Mouse (Mus musculus) hindbrain, embryonic 13.5 days (tissue): ENCODE measurements around the gene Ednra. TPM values are rescaled to one million over a fixed set of nuclear protein-coding genes. Genes with fewer than 3 reads are reported as not detected.

ENCODE experiments used
- ATAC-seq: fragments of 200-750 bp; cut with Nextera tagmentation; 2 replicates; pipeline ENCODE4 v1.8.0; 2017; ENCODE audit warnings: moderate TSS enrichment; ENCODE audit not compliant: low FRiP score
- H3K27ac ChIP-seq: fragments of 300-500 bp; sonication (generic); 2 replicates; pipeline ENCODE4 v1.5.1; 2015; ENCODE audit warnings: inconsistent platforms, mild to moderate bottlenecking, moderate library complexity
- H3K27me3 ChIP-seq: fragments of 300-500 bp; sonication (generic); 2 replicates; pipeline ENCODE4 v1.6.1; 2015; ENCODE audit warnings: mild to moderate bottlenecking, inconsistent platforms
- H3K36me3 ChIP-seq: fragments of 300-500 bp; sonication (generic); 2 replicates; pipeline ENCODE4 v1.6.1; 2015; ENCODE audit warnings: mild to moderate bottlenecking, inconsistent platforms
- H3K4me1 ChIP-seq: fragments of 300-500 bp; sonication (generic); replicated peaks from 2 replicates; pipeline ENCODE4 v1.6.1; 2015; ENCODE audit warnings: inconsistent platforms
- H3K4me2 ChIP-seq: fragments of 300-500 bp; sonication (generic); 2 replicates; pipeline ENCODE4 v1.6.1; 2015; ENCODE audit warnings: inconsistent platforms, mild to moderate bottlenecking, moderate library complexity
- H3K4me3 ChIP-seq: fragments of 300-500 bp; sonication (generic); 2 replicates; pipeline ENCODE4 v1.5.1; 2015; ENCODE audit warnings: mild to moderate bottlenecking, inconsistent platforms
- H3K9ac ChIP-seq: fragments of 300-500 bp; sonication (generic); 2 replicates; pipeline ENCODE4 v1.6.1; 2015; ENCODE audit warnings: mild to moderate bottlenecking, inconsistent platforms
- H3K9me3 ChIP-seq: fragments of 300-500 bp; sonication (generic); 2 replicates; pipeline ENCODE4 v1.6.1; 2016; ENCODE audit warnings: inconsistent platforms
- WGBS: fragments of 180-500 bp; shearing (Covaris S2); methylation state at CpG from one replicate; pipeline ENCODE4 v1.1.7; 2015; 5-methylcytosine and 5-hydroxymethylcytosine counted together
- polyA plus RNA-seq: library from polyadenylated mRNA; unstranded; fragments of >200 nt; fragmentation: Nextera tagmentation; extraction: Ambion mirVana; gene quantifications from 2 replicates; pipeline ENCODE4 v1.2.1, GENCODE M21; 2015

Ednra gene
- polyA plus RNA-seq, result 7.2 and 8.1 TPM in 2 replicates

- peak within 1 kb of the TSS; percentile 67 for H3K27ac ChIP-seq
- peak; percentile 85 for ATAC-seq
- H3K27me3 ChIP-seq, result 0 out of 2 replicates have a peak, but pooled peaks cover 10% of the 10 kb centered on the region
- no peaks in the 10 kb centered on the region for H3K36me3 ChIP-seq
- H3K9ac ChIP-seq, result peak within 1 kb of the TSS; percentile 74
- H3K4me1 ChIP-seq, result peaks cover 14% of the 10 kb centered on the region
- H3K9me3 ChIP-seq, result no peaks in the 10 kb centered on the region
- peak within 1 kb of the TSS; percentile 50 for H3K4me3 ChIP-seq
- 2% methylated on average over 27 of the region's 27 CpGs for WGBS
- peak within 1 kb of the TSS; percentile 92 for H3K4me2 ChIP-seq
Measured at GRCm38 (mm10) chr8:77724046-77724930, at the start of gene Ednra. TSS of gene Ednra (minus strand) at chr8:77724464.

- Histone ChIP-seq H3K27me3 (no peaks in the 10 kb centered on the region), H3K4me1 (0 out of 2 replicates have a peak, but pooled peaks cover 4% of the 10 kb centered on the region), H3K9me3 (no peaks in the 10 kb centered on the region), H3K4me3 (no peak overlapping the region), H3K9ac (no peak overlapping the region), H3K4me2 (no peak overlapping the region), H3K27ac (no peak overlapping the region), H3K36me3 (no peaks in the 10 kb centered on the region)
- no peak for ATAC-seq
- WGBS, result 85% methylated on average over 4 of the region's 4 CpGs
Measured at GRCm38 (mm10) chr8:77773831-77774230, 49.6 kb upstream of the Ednra start.

GRCm38 (mm10) chr8:77773256-77773655 is 49.0 kb upstream of the Ednra start:
- Histone ChIP-seq H3K9ac (no peak overlapping the region), H3K9me3 (no peaks in the 10 kb centered on the region), H3K36me3 (no peaks in the 10 kb centered on the region), H3K4me3 (no peak overlapping the region), H3K27me3 (no peaks in the 10 kb centered on the region), H3K4me1 (0 out of 2 replicates have a peak, but pooled peaks cover 4% of the 10 kb centered on the region), H3K27ac (no peak overlapping the region), H3K4me2 (no peak overlapping the region)
- no peak for ATAC-seq
- 78% methylated on average over 5 of the region's 5 CpGs for WGBS

- H3K9ac ChIP-seq, result no peak overlapping the region
- H3K4me3 ChIP-seq, result no peak overlapping the region
- H3K4me2 ChIP-seq, result no peak overlapping the region
- ATAC-seq, result no peak
- peak overlapping the region; percentile 18; the same call in 1 of the 2 replicates for H3K27ac ChIP-seq
- no peaks in the 10 kb centered on the region for H3K9me3 ChIP-seq
- no peaks in the 10 kb centered on the region for H3K36me3 ChIP-seq
- no peaks in the 10 kb centered on the region for H3K27me3 ChIP-seq
- 50% methylated on average over 5 of the region's 5 CpGs for WGBS
- H3K4me1 ChIP-seq, result 0 out of 2 replicates have a peak, but pooled peaks cover 4% of the 10 kb centered on the region
Measured at GRCm38 (mm10) chr8:77772210-77772886, 48.1 kb upstream of the Ednra start.

GRCm38 (mm10) chr8:77770966-77771365 is 46.7 kb upstream of the Ednra start:
- Histone ChIP-seq H3K4me2 (no peak overlapping the region), H3K36me3 (no peaks in the 10 kb centered on the region), H3K27ac (no peak overlapping the region), H3K4me1 (0 out of 2 replicates have a peak, but pooled peaks cover 4% of the 10 kb centered on the region), H3K27me3 (no peaks in the 10 kb centered on the region), H3K9ac (no peak overlapping the region), H3K4me3 (no peak overlapping the region), H3K9me3 (no peaks in the 10 kb centered on the region)
- 80% methylated on average over 3 of the region's 3 CpGs for WGBS
- ATAC-seq, result no peak

- Histone ChIP-seq H3K4me3 (no peak overlapping the region), H3K9ac (no peak overlapping the region), H3K27me3 (no peaks in the 10 kb centered on the region), H3K27ac (no peak overlapping the region), H3K4me2 (no peak overlapping the region), H3K9me3 (no peaks in the 10 kb centered on the region), H3K36me3 (no peaks in the 10 kb centered on the region), H3K4me1 (0 out of 2 replicates have a peak, but pooled peaks cover 4% of the 10 kb centered on the region)
- ATAC-seq, result no peak
- WGBS, result 95% methylated on average over 5 of the region's 5 CpGs
Measured at GRCm38 (mm10) chr8:77768916-77769315, 44.7 kb upstream of the Ednra start.

- no peak overlapping the region for H3K4me2 ChIP-seq
- H3K9me3 ChIP-seq, result no peaks in the 10 kb centered on the region
- H3K4me3 ChIP-seq, result no peak overlapping the region
- no peak overlapping the region for H3K27ac ChIP-seq
- H3K9ac ChIP-seq, result no peak overlapping the region
- no peak for ATAC-seq
- H3K27me3 ChIP-seq, result no peaks in the 10 kb centered on the region
- no peaks in the 10 kb centered on the region for H3K4me1 ChIP-seq
- no peaks in the 10 kb centered on the region for H3K36me3 ChIP-seq
- WGBS, result 74% methylated on average over 8 of the region's 8 CpGs
Measured at GRCm38 (mm10) chr8:77764253-77764652, 40.0 kb upstream of the Ednra start.

GRCm38 (mm10) chr8:77762967-77763366 is 38.7 kb upstream of the Ednra start:
- Histone ChIP-seq H3K4me1 (no peaks in the 10 kb centered on the region), H3K36me3 (no peaks in the 10 kb centered on the region), H3K27me3 (no peaks in the 10 kb centered on the region), H3K4me2 (no peak overlapping the region), H3K9me3 (no peaks in the 10 kb centered on the region), H3K27ac (no peak overlapping the region), H3K4me3 (no peak overlapping the region), H3K9ac (no peak overlapping the region)
- 86% methylated on average over 3 of the region's 3 CpGs for WGBS
- no peak for ATAC-seq

- no peaks in the 10 kb centered on the region for H3K9me3 ChIP-seq
- no peak overlapping the region for H3K4me2 ChIP-seq
- no peaks in the 10 kb centered on the region for H3K27me3 ChIP-seq
- H3K4me3 ChIP-seq, result no peak overlapping the region
- H3K27ac ChIP-seq, result no peak overlapping the region
- WGBS, result 73% methylated on average over 4 of the region's 4 CpGs
- H3K36me3 ChIP-seq, result no peaks in the 10 kb centered on the region
- H3K9ac ChIP-seq, result no peak overlapping the region
- ATAC-seq, result no peak
- H3K4me1 ChIP-seq, result no peaks in the 10 kb centered on the region
Measured at GRCm38 (mm10) chr8:77755441-77755840, 31.2 kb upstream of the Ednra start.

GRCm38 (mm10) chr8:77753796-77754195 is 29.5 kb upstream of the Ednra start:
- H3K4me3 ChIP-seq, result no peak overlapping the region
- no peak for ATAC-seq
- no peaks in the 10 kb centered on the region for H3K36me3 ChIP-seq
- no peaks in the 10 kb centered on the region for H3K9me3 ChIP-seq
- no peak overlapping the region for H3K27ac ChIP-seq
- H3K4me1 ChIP-seq, result no peaks in the 10 kb centered on the region
- H3K27me3 ChIP-seq, result no peaks in the 10 kb centered on the region
- WGBS, result 91% methylated on average over 5 of the region's 5 CpGs
- no peak overlapping the region for H3K9ac ChIP-seq
- H3K4me2 ChIP-seq, result no peak overlapping the region

- Histone ChIP-seq H3K27me3 (no peaks in the 10 kb centered on the region), H3K9ac (no peak overlapping the region), H3K4me2 (no peak overlapping the region), H3K36me3 (no peaks in the 10 kb centered on the region), H3K9me3 (no peaks in the 10 kb centered on the region), H3K4me3 (no peak overlapping the region), H3K27ac (no peak overlapping the region), H3K4me1 (no peaks in the 10 kb centered on the region)
- 59% methylated on average over 3 of the region's 3 CpGs for WGBS
- no peak for ATAC-seq
Measured at GRCm38 (mm10) chr8:77752041-77752440, 27.8 kb upstream of the Ednra start.

GRCm38 (mm10) chr8:77750407-77750806 is 26.1 kb upstream of the Ednra start:
- H3K9me3 ChIP-seq, result no peaks in the 10 kb centered on the region
- no peaks in the 10 kb centered on the region for H3K27me3 ChIP-seq
- WGBS, result 79% methylated on average over 4 of the region's 4 CpGs
- no peaks in the 10 kb centered on the region for H3K36me3 ChIP-seq
- H3K4me1 ChIP-seq, result no peaks in the 10 kb centered on the region
- no peak overlapping the region for H3K4me2 ChIP-seq
- ATAC-seq, result no peak
- H3K4me3 ChIP-seq, result no peak overlapping the region
- H3K27ac ChIP-seq, result no peak overlapping the region
- H3K9ac ChIP-seq, result no peak overlapping the region
